Mouse (Mus musculus) heart, embryonic 16.5 days (tissue): Measurements from ENCODE around the gene Syt5. TPM values are rescaled to one million over a fixed set of nuclear protein-coding genes. Genes with fewer than 3 reads are reported as not detected.
A peak's percentile ranks its signal among the peaks of the same experiment; 100 is the strongest.

Source experiments
- ATAC-seq: fragments of 200-750 bp; cut with Nextera tagmentation; replicated peaks from 2 replicates; pipeline ENCODE4 v1.8.0; 2017; ENCODE audit warnings: moderate number of reproducible peaks; ENCODE audit not compliant: insufficient read depth, low FRiP score; ENCODE audit errors: extremely low read depth
- H3K27ac ChIP-seq: fragments of 300-500 bp; sonication (generic); 2 replicates; pipeline ENCODE4 v1.5.1; 2014; ENCODE audit warnings: mild to moderate bottlenecking, low read length, control low read depth, moderate library complexity
- H3K27me3 ChIP-seq: fragments of 300-500 bp; sonication (generic); 2 replicates; pipeline ENCODE4 v1.6.1; 2014; ENCODE audit warnings: low read length, mixed read lengths; ENCODE audit not compliant: control insufficient read depth, insufficient read depth
- H3K36me3 ChIP-seq: fragments of 300-500 bp; sonication (generic); 2 replicates; pipeline ENCODE4 v1.6.1; 2014; ENCODE audit not compliant: control insufficient read depth, insufficient read depth
- H3K4me1 ChIP-seq: fragments of 300-500 bp; sonication (generic); 2 replicates; pipeline ENCODE4 v1.6.1; 2014; ENCODE audit warnings: low read length, mixed read lengths; ENCODE audit not compliant: control insufficient read depth, insufficient read depth
- H3K4me2 ChIP-seq: fragments of 300-500 bp; sonication (generic); 2 replicates; pipeline ENCODE4 v1.6.1; 2014; ENCODE audit warnings: low read depth, mild to moderate bottlenecking, control low read depth, low read length
- H3K4me3 ChIP-seq: fragments of 300-500 bp; sonication (generic); 2 replicates; pipeline ENCODE4 v1.5.1; 2014; ENCODE audit warnings: mild to moderate bottlenecking, control low read depth, low read length
- H3K9ac ChIP-seq: fragments of 300-500 bp; sonication (generic); 2 replicates; pipeline ENCODE4 v1.6.1; 2014; ENCODE audit warnings: low read length, control low read depth
- H3K9me3 ChIP-seq: fragments of 300-500 bp; sonication (generic); replicated peaks from 2 replicates; pipeline ENCODE4 v1.6.1; 2016; ENCODE audit warnings: low read length; ENCODE audit not compliant: control insufficient read depth
- WGBS: fragments of 180-500 bp; shearing (Covaris S2); extraction: QIAGEN DNeasy Blood & Tissue Kit; methylation state at CpG from one replicate; pipeline ENCODE4 v1.1.7; 2014; 5-methylcytosine and 5-hydroxymethylcytosine counted together
- microRNA-seq: library from miRNA; unstranded; fragments of <30 nt; microRNA quantifications from one replicate; pipeline ENCODE4, GENCODE M21; 2017
- polyA plus RNA-seq: library from polyadenylated mRNA; unstranded; fragments of >200 nt; fragmentation: Nextera tagmentation; extraction: Ambion mirVana; gene quantifications from 2 replicates; pipeline ENCODE4 v1.2.1, GENCODE M21; 2015

Syt5 gene
- polyA plus RNA-seq, 1 experiment from 2014 or later = 1.9 TPM

DNA sequence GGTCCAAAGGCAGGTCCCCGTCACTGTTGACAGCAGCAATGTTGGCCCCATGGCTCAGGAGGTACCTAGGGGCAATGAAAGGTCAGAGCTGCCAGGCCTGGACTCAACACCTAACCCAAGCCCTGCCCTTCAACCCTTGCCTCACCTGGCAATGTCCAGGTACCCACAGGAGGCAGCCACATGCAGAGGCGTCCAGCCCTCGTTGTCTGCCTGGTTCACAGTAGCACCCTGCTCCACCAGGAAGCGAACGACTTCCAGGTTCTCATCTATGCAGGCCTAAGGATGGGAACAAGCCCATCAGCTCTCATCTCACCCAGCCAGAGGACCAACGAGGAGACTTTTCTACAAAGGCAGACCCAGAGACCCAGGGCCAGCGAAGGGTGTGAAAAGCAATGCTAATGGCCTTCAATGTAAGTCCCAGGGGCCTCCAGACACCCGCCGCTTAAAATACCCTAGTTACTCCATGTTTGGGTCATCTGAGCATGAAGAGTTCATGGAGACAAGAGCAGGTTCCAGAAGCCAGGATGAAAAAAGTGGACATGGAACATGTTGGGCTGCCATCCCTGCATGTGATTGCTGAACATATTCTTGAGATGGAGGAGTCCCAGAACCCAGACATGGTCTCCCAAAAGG is 50.0 kb downstream of the Syt5 start:
- no peak overlapping the region for H3K4me3 ChIP-seq
- 0 out of 2 replicates have a peak overlapping the region, but pooled peaks have one; percentile 28 for H3K9ac ChIP-seq
- no peak overlapping the region for H3K27ac ChIP-seq
- no peak for ATAC-seq
- H3K4me1 ChIP-seq = peaks cover 45% of the 10 kb centered on the region
- no peaks in the 10 kb centered on the region for H3K27me3 ChIP-seq
- whole genome bisulfite sequencing = 86% methylated on average over 9 of the region's 9 CpGs
- peaks cover 10% of the 10 kb centered on the region for H3K36me3 ChIP-seq
- peak overlapping the region; percentile 87; the same call in 1 of the 2 replicates for H3K4me2 ChIP-seq
- no peaks in the 10 kb centered on the region for H3K9me3 ChIP-seq

DNA sequence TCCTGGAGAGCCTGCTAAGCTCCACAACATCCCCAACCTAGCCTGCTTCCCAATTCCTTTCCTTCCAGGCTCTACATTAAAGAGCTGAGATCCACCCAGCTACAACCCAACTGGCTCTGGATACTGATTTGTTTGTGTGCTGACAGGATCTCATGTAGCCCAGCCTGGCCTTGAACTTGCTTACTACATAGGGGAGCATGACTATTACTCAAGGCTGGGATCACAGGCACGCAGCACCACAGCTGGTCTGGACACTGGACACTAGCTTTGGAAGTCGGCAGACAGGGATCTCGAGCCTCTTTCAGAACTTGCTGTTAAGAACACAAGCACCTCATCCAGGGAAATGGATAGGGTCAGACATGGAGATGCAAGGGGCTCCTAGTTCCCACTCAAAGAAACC is 50.9 kb downstream of the Syt5 start:
- H3K4me3 ChIP-seq = no peak overlapping the region
- no peaks in the 10 kb centered on the region for H3K27me3 ChIP-seq
- no peak for ATAC-seq
- WGBS = 88% methylated on average over 3 of the region's 3 CpGs
- no peak overlapping the region for H3K4me2 ChIP-seq
- peaks cover 49% of the 10 kb centered on the region for H3K4me1 ChIP-seq
- H3K9me3 ChIP-seq = no peaks in the 10 kb centered on the region
- H3K27ac ChIP-seq = no peak overlapping the region
- no peak overlapping the region for H3K9ac ChIP-seq
- peaks cover 10% of the 10 kb centered on the region for H3K36me3 ChIP-seq

DNA sequence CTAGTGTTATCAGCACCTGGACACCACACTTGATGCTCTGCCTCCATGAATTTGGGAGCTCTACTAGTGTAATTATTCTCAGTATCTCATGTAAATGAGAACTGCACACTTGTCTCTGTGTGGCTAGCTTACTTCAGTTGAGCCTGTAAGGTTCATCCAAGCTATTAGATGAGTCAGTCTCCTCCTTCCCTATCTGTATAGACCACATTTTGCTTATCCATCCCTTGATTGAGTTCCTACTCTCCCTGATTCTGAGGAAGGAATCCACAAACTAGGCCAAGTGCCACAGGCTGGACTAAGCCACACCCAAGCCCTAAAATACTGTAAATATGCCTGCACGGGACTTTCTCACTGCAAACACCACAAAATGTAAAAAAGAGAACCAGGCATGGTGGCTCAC is 53.4 kb downstream of the Syt5 start:
- no peaks in the 10 kb centered on the region for H3K27me3 ChIP-seq
- H3K9me3 ChIP-seq = no peaks in the 10 kb centered on the region
- peaks cover 18% of the 10 kb centered on the region for H3K36me3 ChIP-seq
- H3K4me3 ChIP-seq = no peak overlapping the region
- no peak overlapping the region for H3K27ac ChIP-seq
- peaks cover 36% of the 10 kb centered on the region for H3K4me1 ChIP-seq
- no peak for ATAC-seq
- 59% methylated on average over 1 of the region's 1 CpGs for WGBS
- no peak overlapping the region for H3K9ac ChIP-seq
- H3K4me2 ChIP-seq = no peak overlapping the region

DNA sequence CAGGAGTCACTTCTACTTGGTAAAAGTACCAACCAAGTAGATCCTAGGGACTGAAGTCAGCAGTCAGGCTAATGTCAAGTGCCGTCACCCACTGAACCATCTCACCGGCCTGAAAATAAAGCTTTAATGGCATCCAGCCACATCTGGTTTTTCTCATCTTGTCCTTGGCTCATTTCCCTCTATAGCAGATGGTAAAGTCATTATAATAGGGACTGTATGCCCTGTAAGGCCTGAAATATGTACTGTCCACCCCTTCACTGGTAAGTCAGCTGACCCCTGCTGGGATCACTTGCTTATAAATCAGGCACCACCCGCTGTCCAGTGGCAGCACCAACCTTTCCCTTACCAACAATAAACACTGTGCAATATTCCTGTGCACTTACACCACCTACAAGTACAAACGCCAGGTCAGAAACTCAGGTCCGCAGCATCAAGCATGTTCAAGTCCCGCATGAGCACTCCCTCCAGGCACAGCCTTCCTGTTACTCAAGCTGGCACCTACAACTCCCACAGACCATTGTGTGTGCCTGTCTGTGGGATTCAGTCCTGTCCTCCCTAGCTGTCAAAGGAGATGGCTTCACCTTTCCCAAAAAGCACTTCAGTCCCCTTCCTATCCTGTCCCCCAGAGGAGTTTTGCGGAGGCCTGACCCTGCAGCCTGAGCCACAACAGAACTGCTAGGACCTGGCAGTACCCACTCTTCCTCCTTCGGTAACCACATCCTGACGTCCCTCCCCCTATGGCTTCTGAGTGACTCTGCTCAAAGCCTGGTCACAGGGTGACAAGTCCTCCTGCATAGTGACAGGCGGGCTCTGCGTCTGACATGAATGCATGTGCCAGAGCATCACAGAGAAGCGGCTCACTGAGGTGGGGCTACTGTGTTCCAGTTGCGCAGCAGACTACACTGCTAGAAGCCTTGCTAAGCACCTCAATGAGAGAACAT is 54.8 kb downstream of the Syt5 start:
- 69% methylated on average over 13 of the region's 13 CpGs for WGBS
- no peaks in the 10 kb centered on the region for H3K27me3 ChIP-seq
- ATAC-seq = peak; percentile 19; the same call in 1 of the 2 replicates

DNA sequence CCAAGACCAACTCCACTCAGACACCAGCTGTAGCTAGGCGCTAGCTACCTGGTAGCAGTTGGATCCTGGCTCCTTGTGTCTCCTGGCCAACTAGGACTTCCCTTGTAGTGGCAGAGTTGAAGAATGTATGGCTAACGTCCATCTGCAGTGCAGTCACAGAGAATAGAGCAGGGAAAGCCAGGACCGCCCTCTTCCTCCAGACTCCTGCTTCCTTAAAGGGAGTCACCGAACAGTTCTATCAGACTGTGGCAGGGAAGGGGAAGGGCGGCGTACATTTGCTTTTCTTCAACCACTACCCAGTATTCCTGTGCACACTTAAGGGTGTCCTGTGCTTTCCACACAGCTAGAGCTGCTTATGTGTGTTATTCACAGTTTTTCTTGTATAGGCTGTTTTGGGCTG is 56.0 kb downstream of the Syt5 start:
- no peaks in the 10 kb centered on the region for H3K27me3 ChIP-seq
- H3K4me3 ChIP-seq = no peak overlapping the region
- H3K9me3 ChIP-seq = no peaks in the 10 kb centered on the region
- H3K9ac ChIP-seq = no peak overlapping the region
- no peak overlapping the region for H3K4me2 ChIP-seq
- peak; percentile 65 for ATAC-seq
- WGBS = 55% methylated on average over 6 of the region's 6 CpGs
- peaks cover 20% of the 10 kb centered on the region for H3K4me1 ChIP-seq
- H3K27ac ChIP-seq = peak overlapping the region; percentile 54
- peaks cover 32% of the 10 kb centered on the region for H3K36me3 ChIP-seq

More for the DNA sequence above, 54.8 kb downstream of the Syt5 start:
- Histone ChIP-seq H3K4me1 (peaks cover 21% of the 10 kb centered on the region), H3K4me2 (no peak overlapping the region), H3K36me3 (peaks cover 30% of the 10 kb centered on the region), H3K9ac (peak overlapping the region; percentile 13; the same call in 1 of the 2 replicates), H3K9me3 (no peaks in the 10 kb centered on the region), H3K27ac (peak overlapping the region; percentile 34), H3K4me3 (no peak overlapping the region)

Small RNA genes within 50 kb of the gene (microRNA-seq; reads per million reads assigned to microRNA genes)
- not detected for gene Gm23577

Other genes starting within 250 kb of the Syt5 start
- gene Ncr1, start 209.8 kb downstream of the Syt5 start, polyA plus RNA-seq = 0.12 TPM in 1 of 2 replicates, not detected in the other
- 0.14 and 0.16 TPM in 2 replicates for gene Gp6, start 149.8 kb downstream of the Syt5 start, polyA plus RNA-seq
- 31.9 and 32.2 TPM in 2 replicates for gene Rdh13, start 101.9 kb downstream of the Syt5 start, polyA plus RNA-seq
- 3.6 and 5.6 TPM in 2 replicates for gene Eps8l1, start 86.9 kb downstream of the Syt5 start, polyA plus RNA-seq
- gene Ppp1r12c, start 45.9 kb downstream of the Syt5 start, polyA plus RNA-seq = 28.6 and 39.8 TPM in 2 replicates
- 170 and 190 TPM in 2 replicates for gene Tnnt1, start 31.2 kb downstream of the Syt5 start, polyA plus RNA-seq
- gene Tnni3, start 23.3 kb downstream of the Syt5 start, polyA plus RNA-seq = 3,783 and 3,984 TPM in 2 replicates
- gene Dnaaf3, start 15.1 kb downstream of the Syt5 start, polyA plus RNA-seq = 1.1 and 1.3 TPM in 2 replicates
- 0.17 TPM in 1 of 2 replicates, not detected in the other for gene Ptprh, start 56.5 kb upstream of the Syt5 start, polyA plus RNA-seq
- 1.0 and 1.5 TPM in 2 replicates for gene Tmem86b, start 83.9 kb upstream of the Syt5 start, polyA plus RNA-seq
- 4.9 and 5.8 TPM in 2 replicates for gene Ppp6r1, start 111.5 kb upstream of the Syt5 start, polyA plus RNA-seq
- 76.6 and 82.0 TPM in 2 replicates for gene Hspbp1, start 137.5 kb upstream of the Syt5 start, polyA plus RNA-seq
- 0.49 and 1.1 TPM in 2 replicates for gene Brsk1, start 143.1 kb upstream of the Syt5 start, polyA plus RNA-seq
- 0.06 and 0.33 TPM in 2 replicates for gene Tmem150b, start 177.7 kb upstream of the Syt5 start, polyA plus RNA-seq
- 53.6 and 59.0 TPM in 2 replicates for gene Kmt5c, start 192.6 kb upstream of the Syt5 start, polyA plus RNA-seq
- gene Cox6b2, start 205.6 kb upstream of the Syt5 start, polyA plus RNA-seq = 24.1 and 32.0 TPM in 2 replicates
- not detected in 2 replicates for gene Fam71e2, start 223.8 kb upstream of the Syt5 start, polyA plus RNA-seq
- 0.11 and 0.20 TPM in 2 replicates for gene Il11, start 235.3 kb upstream of the Syt5 start, polyA plus RNA-seq
- not detected in 2 replicates for gene Tmem190, start 235.4 kb upstream of the Syt5 start, polyA plus RNA-seq
- gene Tmem238, start 242.1 kb upstream of the Syt5 start, polyA plus RNA-seq = 5.8 and 6.7 TPM in 2 replicates
- 191 and 205 TPM in 2 replicates for gene Rpl28, start 245.3 kb upstream of the Syt5 start, polyA plus RNA-seq